Mouse (Mus musculus) limb, embryonic 12.5 days (tissue): Measurements from ENCODE around the gene Mettl1. TPM values are rescaled to one million over a fixed set of nuclear protein-coding genes. Genes with fewer than 3 reads are reported as not detected.

Source experiments
- ATAC-seq: fragments of 200-750 bp; cut with Nextera tagmentation; 2 replicates; pipeline ENCODE4 v1.8.0; 2017; ENCODE audit warnings: low read depth, moderate TSS enrichment; ENCODE audit not compliant: insufficient number of reproducible peaks, insufficient read depth, low FRiP score, low TSS enrichment
- H3K27ac ChIP-seq: fragments of 300-500 bp; sonication (generic); 2 replicates; pipeline ENCODE4 v1.5.1; 2016; ENCODE audit warnings: mild to moderate bottlenecking, moderate library complexity
- H3K27me3 ChIP-seq: fragments of 300-500 bp; sonication (generic); 2 replicates; pipeline ENCODE4 v1.6.1; 2016; ENCODE audit warnings: mild to moderate bottlenecking, moderate library complexity
- H3K36me3 ChIP-seq: fragments of 300-500 bp; sonication (generic); 2 replicates; pipeline ENCODE4 v1.6.1; 2016; ENCODE audit warnings: mild to moderate bottlenecking, moderate library complexity
- H3K4me1 ChIP-seq: fragments of 300-500 bp; sonication (generic); replicated peaks from 2 replicates; pipeline ENCODE4 v1.6.1; 2016
- H3K4me2 ChIP-seq: fragments of 300-500 bp; sonication (generic); 2 replicates; pipeline ENCODE4 v1.6.1; 2016; ENCODE audit warnings: mild to moderate bottlenecking, moderate library complexity
- H3K4me3 ChIP-seq: fragments of 300-500 bp; sonication (generic); replicated peaks from 2 replicates; pipeline ENCODE4 v1.5.1; 2016; ENCODE audit warnings: mild to moderate bottlenecking
- H3K9ac ChIP-seq: fragments of 300-500 bp; sonication (generic); replicated peaks from 2 replicates; pipeline ENCODE4 v1.6.1; 2016; ENCODE audit warnings: mild to moderate bottlenecking, moderate library complexity
- H3K9me3 ChIP-seq: fragments of 300-500 bp; sonication (generic); 2 replicates; pipeline ENCODE4 v1.6.1; 2016; ENCODE audit warnings: mild to moderate bottlenecking, moderate library complexity
- WGBS: fragments of 180-500 bp; shearing (Covaris S2); methylation state at CpG from one replicate; pipeline ENCODE4 v1.1.7; 2016; 5-methylcytosine and 5-hydroxymethylcytosine counted together
- polyA plus RNA-seq: library from polyadenylated mRNA; unstranded; fragments of >200 nt; fragmentation: Nextera tagmentation; extraction: Ambion mirVana; gene quantifications from 2 replicates; pipeline ENCODE4 v1.2.1, GENCODE M21; 2016

Gene Mettl1
- polyA plus RNA-seq, 1 experiment from 2014 or later = 52.5 TPM

- H3K4me1 ChIP-seq = peaks cover 44% of the 10 kb centered on the region
- peak overlapping the region; percentile 99 for H3K4me2 ChIP-seq
- no peak overlapping the region for H3K27ac ChIP-seq
- H3K9me3 ChIP-seq = no peaks in the 10 kb centered on the region
- ATAC-seq = no peak
- peaks cover 84% of the 10 kb centered on the region for H3K27me3 ChIP-seq
- no peaks in the 10 kb centered on the region for H3K36me3 ChIP-seq
- peak overlapping the region; percentile 54 for H3K4me3 ChIP-seq
- 3% methylated on average over 12 of the region's 12 CpGs for WGBS
- no peak overlapping the region for H3K9ac ChIP-seq
Measured at GRCm38 (mm10) chr10:127078001-127078676, 36.9 kb downstream of the Mettl1 start.

GRCm38 (mm10) chr10:127078677-127079575 is 37.7 kb downstream of the Mettl1 start:
- H3K9me3 ChIP-seq = no peaks in the 10 kb centered on the region
- 0 out of 2 replicates have a peak, but pooled peaks have one; percentile 23 for ATAC-seq
- H3K4me2 ChIP-seq = peak overlapping the region; percentile 99
- H3K36me3 ChIP-seq = no peaks in the 10 kb centered on the region
- peaks cover 44% of the 10 kb centered on the region for H3K4me1 ChIP-seq
- peaks cover 92% of the 10 kb centered on the region for H3K27me3 ChIP-seq
- H3K4me3 ChIP-seq = peak overlapping the region; percentile 54
- WGBS = under 1% methylated on average over 38 of the region's 49 CpGs
- H3K9ac ChIP-seq = peak overlapping the region; percentile 60
- no peak overlapping the region for H3K27ac ChIP-seq

- Histone ChIP-seq H3K27ac (no peak overlapping the region), H3K4me2 (peak overlapping the region; percentile 99), H3K36me3 (no peaks in the 10 kb centered on the region), H3K27me3 (peaks cover 99% of the 10 kb centered on the region), H3K4me1 (peaks cover 44% of the 10 kb centered on the region), H3K4me3 (peak overlapping the region; percentile 54), H3K9ac (peak overlapping the region; percentile 60), H3K9me3 (no peaks in the 10 kb centered on the region)
- ATAC-seq = no peak
- 3% methylated on average over 63 of the region's 70 CpGs for WGBS
Measured at GRCm38 (mm10) chr10:127079665-127080391, 38.6 kb downstream of the Mettl1 start.

- no peak for ATAC-seq
- H3K4me1 ChIP-seq = peaks cover 44% of the 10 kb centered on the region
- no peaks in the 10 kb centered on the region for H3K36me3 ChIP-seq
- H3K9ac ChIP-seq = no peak overlapping the region; the same call in 1 of the 2 replicates
- H3K27me3 ChIP-seq = peaks cover 94% of the 10 kb centered on the region
- no peaks in the 10 kb centered on the region for H3K9me3 ChIP-seq
- 2% methylated on average over 48 of the region's 48 CpGs for WGBS
- H3K4me3 ChIP-seq = peak overlapping the region; percentile 54
- peak overlapping the region; percentile 50 for H3K4me2 ChIP-seq
- H3K27ac ChIP-seq = no peak overlapping the region
Measured at GRCm38 (mm10) chr10:127080901-127081780, 39.9 kb downstream of the Mettl1 start.

- 0 out of 2 replicates have a peak overlapping the region, but pooled peaks have one; percentile 50 for H3K4me2 ChIP-seq
- 0 out of 2 replicates have a peak, but pooled peaks have one; percentile 22 for ATAC-seq
Measured at GRCm38 (mm10) chr10:127081996-127082620, 40.9 kb downstream of the Mettl1 start.

GRCm38 (mm10) chr10:127083292-127083914 is 42.2 kb downstream of the Mettl1 start:
- Histone ChIP-seq H3K9ac (no peak overlapping the region), H3K9me3 (no peaks in the 10 kb centered on the region), H3K27me3 (peaks cover 95% of the 10 kb centered on the region), H3K4me3 (no peak overlapping the region), H3K27ac (no peak overlapping the region), H3K4me1 (peaks cover 35% of the 10 kb centered on the region), H3K4me2 (no peak overlapping the region), H3K36me3 (no peaks in the 10 kb centered on the region)
- WGBS = 33% methylated on average over 8 of the region's 8 CpGs
- ATAC-seq = no peak

More at GRCm38 (mm10) chr10:127081996-127082620, 40.9 kb downstream of the Mettl1 start:
- Histone ChIP-seq H3K9ac (no peak overlapping the region), H3K36me3 (no peaks in the 10 kb centered on the region), H3K4me3 (peak overlapping the region; percentile 54; the same call in 1 of the 2 replicates), H3K27me3 (peaks cover 94% of the 10 kb centered on the region), H3K27ac (no peak overlapping the region), H3K9me3 (no peaks in the 10 kb centered on the region), H3K4me1 (peaks cover 44% of the 10 kb centered on the region)
- 24% methylated on average over 8 of the region's 8 CpGs for WGBS

- Histone ChIP-seq H3K4me3 (no peak overlapping the region), H3K9ac (no peak overlapping the region), H3K9me3 (no peaks in the 10 kb centered on the region), H3K36me3 (no peaks in the 10 kb centered on the region), H3K27ac (no peak overlapping the region), H3K27me3 (peaks cover 95% of the 10 kb centered on the region), H3K4me1 (peaks cover 33% of the 10 kb centered on the region), H3K4me2 (no peak overlapping the region)
- 47% methylated on average over 5 of the region's 5 CpGs for WGBS
- ATAC-seq = no peak
Measured at GRCm38 (mm10) chr10:127083915-127084306, 42.7 kb downstream of the Mettl1 start.

- Histone ChIP-seq H3K4me1 (peaks cover 21% of the 10 kb centered on the region), H3K4me2 (no peak overlapping the region), H3K9ac (no peak overlapping the region), H3K36me3 (no peaks in the 10 kb centered on the region), H3K4me3 (no peak overlapping the region), H3K27ac (no peak overlapping the region), H3K9me3 (no peaks in the 10 kb centered on the region), H3K27me3 (peaks cover 95% of the 10 kb centered on the region)
- 76% methylated on average over 9 of the region's 9 CpGs for WGBS
- no peak for ATAC-seq
Measured at GRCm38 (mm10) chr10:127085052-127085451, 43.8 kb downstream of the Mettl1 start.

GRCm38 (mm10) chr10:127085633-127086032 is 44.4 kb downstream of the Mettl1 start:
- H3K36me3 ChIP-seq = no peaks in the 10 kb centered on the region
- H3K27ac ChIP-seq = no peak overlapping the region
- no peak for ATAC-seq
- H3K4me3 ChIP-seq = no peak overlapping the region
- H3K9me3 ChIP-seq = no peaks in the 10 kb centered on the region
- no peak overlapping the region for H3K4me2 ChIP-seq
- H3K27me3 ChIP-seq = peaks cover 95% of the 10 kb centered on the region
- WGBS = 64% methylated on average over 6 of the region's 6 CpGs
- H3K9ac ChIP-seq = no peak overlapping the region
- peaks cover 16% of the 10 kb centered on the region for H3K4me1 ChIP-seq
